Mouse (Mus musculus) embryonic facial prominence, embryonic 13.5 days (tissue): ENCODE measurements around the gene Ldlr. TPM values are rescaled to one million over a fixed set of nuclear protein-coding genes. Genes with fewer than 3 reads are reported as not detected.

ENCODE experiments used
- ATAC-seq: fragments of 200-750 bp; cut with Nextera tagmentation; 2 replicates; pipeline ENCODE4 v1.8.0; 2017; ENCODE audit warnings: low read depth; ENCODE audit not compliant: insufficient number of reproducible peaks, insufficient read depth, low FRiP score, low TSS enrichment
- H3K27ac ChIP-seq: fragments of 300-500 bp; sonication (generic); 2 replicates; pipeline ENCODE4 v1.5.1; 2015; ENCODE audit warnings: moderate library complexity, mild to moderate bottlenecking, inconsistent platforms
- H3K27me3 ChIP-seq: fragments of 300-500 bp; sonication (generic); 2 replicates; pipeline ENCODE4 v1.6.1; 2015; ENCODE audit warnings: mild to moderate bottlenecking, inconsistent platforms
- H3K36me3 ChIP-seq: fragments of 300-500 bp; sonication (generic); 2 replicates; pipeline ENCODE4 v1.6.1; 2015; ENCODE audit warnings: mild to moderate bottlenecking, inconsistent platforms
- H3K4me1 ChIP-seq: fragments of 300-500 bp; sonication (generic); 2 replicates; pipeline ENCODE4 v1.6.1; 2015; ENCODE audit warnings: inconsistent platforms
- H3K4me2 ChIP-seq: fragments of 300-500 bp; sonication (generic); 2 replicates; pipeline ENCODE4 v1.6.1; 2015; ENCODE audit warnings: moderate library complexity, mild to moderate bottlenecking, inconsistent platforms
- H3K4me3 ChIP-seq: fragments of 300-500 bp; sonication (generic); 2 replicates; pipeline ENCODE4 v1.5.1; 2015; ENCODE audit warnings: mild to moderate bottlenecking, inconsistent platforms
- H3K9ac ChIP-seq: fragments of 300-500 bp; sonication (generic); 2 replicates; pipeline ENCODE4 v1.6.1; 2015; ENCODE audit warnings: mild to moderate bottlenecking, inconsistent platforms
- H3K9me3 ChIP-seq: fragments of 300-500 bp; sonication (generic); 2 replicates; pipeline ENCODE4 v1.6.1; 2016; ENCODE audit warnings: inconsistent platforms
- WGBS: fragments of 180-500 bp; shearing (Covaris S2); methylation state at CpG from one replicate; pipeline ENCODE4 v1.1.7; 2015; ENCODE audit warnings: mixed read lengths; 5-methylcytosine and 5-hydroxymethylcytosine counted together
- polyA plus RNA-seq: library from polyadenylated mRNA; unstranded; fragments of >200 nt; fragmentation: Nextera tagmentation; extraction: Ambion mirVana; gene quantifications from 2 replicates; pipeline ENCODE4 v1.2.1, GENCODE M21; 2015

The Ldlr gene
- polyA plus RNA-seq, 1 experiment from 2014 or later, result 37.3 TPM

DNA sequence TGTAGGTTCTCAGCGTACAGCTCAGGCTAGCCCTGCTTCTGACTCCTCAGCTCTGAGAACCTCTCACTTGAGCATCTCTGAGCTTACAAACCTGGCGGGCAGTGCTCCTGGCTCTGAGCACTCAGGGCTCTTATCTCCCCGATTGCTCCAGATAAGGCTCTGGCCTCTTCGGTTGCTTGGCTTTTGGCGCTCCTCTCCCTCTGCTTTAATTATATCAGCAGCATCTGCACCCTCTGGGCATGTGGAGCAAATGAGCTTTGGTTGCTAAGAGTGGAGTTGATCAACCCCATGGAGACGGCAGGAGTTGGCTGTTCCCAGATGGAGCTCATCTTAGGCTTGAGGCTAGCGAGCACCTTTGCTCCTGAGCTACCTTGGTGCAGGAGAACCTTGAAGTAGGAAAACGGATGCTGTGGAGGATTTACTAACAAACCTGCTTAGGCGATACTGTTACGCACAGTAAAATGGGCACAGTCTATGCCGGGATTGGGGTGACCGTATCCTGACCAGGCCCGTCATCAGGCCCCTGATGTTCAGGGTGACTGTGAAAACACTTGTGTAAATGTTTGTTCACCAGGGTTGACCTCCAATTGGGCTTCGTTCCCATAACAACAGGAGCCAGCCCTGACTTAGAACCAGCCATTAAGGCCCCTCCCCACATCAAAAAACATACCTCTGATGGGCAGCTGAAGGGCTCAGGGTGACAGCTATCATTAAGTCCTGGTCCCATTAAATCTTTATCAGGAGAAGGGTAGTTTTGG is 3.1 kb downstream of the Ldlr start:
- no peaks in the 10 kb centered on the region for H3K27me3 ChIP-seq
- peaks cover 47% of the 10 kb centered on the region for H3K36me3 ChIP-seq
- 0 out of 2 replicates have a peak overlapping the region, but pooled peaks have one; percentile 3 for H3K27ac ChIP-seq
- H3K4me2 ChIP-seq, result peak overlapping the region; percentile 81
- WGBS, result 78% methylated on average over 14 of the region's 14 CpGs
- no peak overlapping the region for H3K4me3 ChIP-seq
- no peak for ATAC-seq
- peaks cover 36% of the 10 kb centered on the region for H3K4me1 ChIP-seq
- peak overlapping the region; percentile 57; the same call in 1 of the 2 replicates for H3K9ac ChIP-seq
- no peaks in the 10 kb centered on the region for H3K9me3 ChIP-seq

- ATAC-seq, result no peak
- no peak overlapping the region for H3K4me3 ChIP-seq
- H3K9me3 ChIP-seq, result no peaks in the 10 kb centered on the region
- H3K4me1 ChIP-seq, result peaks cover 36% of the 10 kb centered on the region
- 83% methylated on average over 10 of the region's 10 CpGs for WGBS
- no peak overlapping the region for H3K27ac ChIP-seq
- no peaks in the 10 kb centered on the region for H3K27me3 ChIP-seq
- H3K9ac ChIP-seq, result no peak overlapping the region
- H3K4me2 ChIP-seq, result no peak overlapping the region
- peaks cover 66% of the 10 kb centered on the region for H3K36me3 ChIP-seq
Observed at GRCm38 (mm10) chr9:21728261-21728832, 5.1 kb downstream of the Ldlr start.

- peaks cover 36% of the 10 kb centered on the region for H3K4me1 ChIP-seq
- no peaks in the 10 kb centered on the region for H3K27me3 ChIP-seq
- H3K27ac ChIP-seq, result no peak overlapping the region
- no peak for ATAC-seq
- H3K36me3 ChIP-seq, result peaks cover 76% of the 10 kb centered on the region
- WGBS, result 83% methylated on average over 7 of the region's 7 CpGs
- no peaks in the 10 kb centered on the region for H3K9me3 ChIP-seq
- H3K4me3 ChIP-seq, result no peak overlapping the region
- H3K9ac ChIP-seq, result no peak overlapping the region
- no peak overlapping the region for H3K4me2 ChIP-seq
Observed at GRCm38 (mm10) chr9:21729264-21729663, 6.0 kb downstream of the Ldlr start.

DNA sequence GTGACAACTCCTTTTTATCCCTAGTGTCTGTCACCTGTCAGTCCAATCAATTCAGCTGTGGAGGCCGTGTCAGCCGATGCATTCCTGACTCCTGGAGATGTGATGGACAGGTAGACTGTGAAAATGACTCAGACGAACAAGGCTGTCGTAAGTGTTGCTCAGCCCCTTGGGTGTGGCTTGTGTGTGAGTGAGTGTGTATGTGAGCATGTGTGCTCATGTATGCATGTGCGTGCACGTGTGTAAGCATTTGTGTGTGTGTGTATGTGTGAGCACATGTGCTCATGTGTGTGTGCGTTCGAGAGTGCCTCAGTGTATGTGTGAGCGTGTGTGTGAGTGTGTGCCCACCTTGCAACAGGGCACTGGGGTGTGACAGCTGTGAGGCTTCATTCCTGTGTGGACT is 9.0 kb downstream of the Ldlr start:
- Histone ChIP-seq H3K4me3 (no peak overlapping the region), H3K4me1 (peaks cover 14% of the 10 kb centered on the region), H3K9me3 (no peaks in the 10 kb centered on the region), H3K36me3 (peaks cover 87% of the 10 kb centered on the region), H3K27me3 (no peaks in the 10 kb centered on the region), H3K9ac (no peak overlapping the region), H3K27ac (no peak overlapping the region), H3K4me2 (no peak overlapping the region)
- ATAC-seq, result no peak
- WGBS, result 97% methylated on average over 9 of the region's 9 CpGs

- Histone ChIP-seq H3K4me2 (no peak overlapping the region), H3K9ac (no peak overlapping the region), H3K36me3 (peaks cover 89% of the 10 kb centered on the region), H3K9me3 (no peaks in the 10 kb centered on the region), H3K4me1 (peaks cover 9% of the 10 kb centered on the region), H3K27me3 (no peaks in the 10 kb centered on the region), H3K4me3 (no peak overlapping the region), H3K27ac (no peak overlapping the region)
- WGBS, result 96% methylated on average over 17 of the region's 17 CpGs
- ATAC-seq, result no peak
Observed at GRCm38 (mm10) chr9:21733446-21733845, 10.2 kb downstream of the Ldlr start.

GRCm38 (mm10) chr9:21733989-21734388 is 10.7 kb downstream of the Ldlr start:
- Histone ChIP-seq H3K4me3 (no peak overlapping the region), H3K9me3 (no peaks in the 10 kb centered on the region), H3K36me3 (peaks cover 91% of the 10 kb centered on the region), H3K27ac (no peak overlapping the region), H3K4me2 (no peak overlapping the region), H3K4me1 (peaks cover 6% of the 10 kb centered on the region), H3K27me3 (no peaks in the 10 kb centered on the region), H3K9ac (no peak overlapping the region)
- 94% methylated on average over 7 of the region's 7 CpGs for WGBS
- no peak for ATAC-seq

- peaks cover 95% of the 10 kb centered on the region for H3K36me3 ChIP-seq
- no peaks in the 10 kb centered on the region for H3K9me3 ChIP-seq
- H3K27ac ChIP-seq, result no peak overlapping the region
- no peak for ATAC-seq
- 93% methylated on average over 14 of the region's 14 CpGs for WGBS
- H3K4me3 ChIP-seq, result no peak overlapping the region
- no peaks in the 10 kb centered on the region for H3K4me1 ChIP-seq
- H3K27me3 ChIP-seq, result no peaks in the 10 kb centered on the region
- no peak overlapping the region for H3K4me2 ChIP-seq
- H3K9ac ChIP-seq, result no peak overlapping the region
Observed at GRCm38 (mm10) chr9:21735126-21735525, 11.8 kb downstream of the Ldlr start.

DNA sequence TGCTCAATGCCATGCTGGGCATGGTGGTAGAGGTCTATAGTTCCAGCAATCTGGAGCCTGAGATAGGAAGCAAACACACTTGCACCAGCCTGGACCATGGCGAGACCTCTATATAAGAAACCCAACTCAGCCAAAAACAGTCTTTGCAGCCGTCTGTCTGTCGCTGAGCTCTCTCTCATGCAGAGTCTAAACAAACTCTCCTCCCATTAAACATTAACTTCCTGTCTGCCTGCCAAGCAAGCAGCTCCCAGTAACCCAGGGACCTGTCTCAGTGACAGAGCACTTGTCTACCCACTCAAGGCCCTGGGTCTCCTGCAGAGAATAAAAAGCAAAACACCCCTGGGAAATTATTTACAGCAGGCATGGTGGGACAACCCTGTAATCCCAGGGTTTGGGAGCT is 13.3 kb downstream of the Ldlr start:
- Histone ChIP-seq H3K9ac (no peak overlapping the region), H3K9me3 (no peaks in the 10 kb centered on the region), H3K27ac (no peak overlapping the region), H3K27me3 (no peaks in the 10 kb centered on the region), H3K4me1 (no peaks in the 10 kb centered on the region), H3K36me3 (peaks cover 97% of the 10 kb centered on the region), H3K4me2 (no peak overlapping the region), H3K4me3 (no peak overlapping the region)
- no peak for ATAC-seq
- 94% methylated on average over 3 of the region's 3 CpGs for WGBS

DNA sequence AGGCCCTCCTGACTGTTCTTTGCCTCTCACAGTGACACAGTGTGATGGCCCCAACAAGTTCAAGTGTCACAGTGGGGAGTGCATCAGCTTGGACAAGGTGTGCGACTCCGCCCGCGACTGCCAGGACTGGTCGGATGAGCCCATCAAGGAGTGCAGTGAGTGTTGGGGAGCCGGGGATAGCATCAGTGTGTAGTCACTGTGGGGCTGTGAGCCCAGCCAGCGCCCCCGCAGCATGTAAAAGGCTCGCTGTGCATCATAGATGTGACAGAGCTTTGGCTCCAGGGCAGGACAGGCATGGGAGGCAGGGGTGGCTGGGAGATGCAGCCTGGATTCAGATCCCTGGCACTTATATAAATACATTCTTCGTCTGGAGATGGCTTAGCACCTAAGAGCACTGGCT is 13.9 kb downstream of the Ldlr start:
- H3K27me3 ChIP-seq, result no peaks in the 10 kb centered on the region
- H3K9ac ChIP-seq, result no peak overlapping the region
- no peak overlapping the region for H3K27ac ChIP-seq
- ATAC-seq, result no peak
- H3K9me3 ChIP-seq, result no peaks in the 10 kb centered on the region
- H3K4me2 ChIP-seq, result no peak overlapping the region
- H3K4me3 ChIP-seq, result no peak overlapping the region
- H3K4me1 ChIP-seq, result no peaks in the 10 kb centered on the region
- peaks cover 97% of the 10 kb centered on the region for H3K36me3 ChIP-seq
- 91% methylated on average over 10 of the region's 10 CpGs for WGBS

DNA sequence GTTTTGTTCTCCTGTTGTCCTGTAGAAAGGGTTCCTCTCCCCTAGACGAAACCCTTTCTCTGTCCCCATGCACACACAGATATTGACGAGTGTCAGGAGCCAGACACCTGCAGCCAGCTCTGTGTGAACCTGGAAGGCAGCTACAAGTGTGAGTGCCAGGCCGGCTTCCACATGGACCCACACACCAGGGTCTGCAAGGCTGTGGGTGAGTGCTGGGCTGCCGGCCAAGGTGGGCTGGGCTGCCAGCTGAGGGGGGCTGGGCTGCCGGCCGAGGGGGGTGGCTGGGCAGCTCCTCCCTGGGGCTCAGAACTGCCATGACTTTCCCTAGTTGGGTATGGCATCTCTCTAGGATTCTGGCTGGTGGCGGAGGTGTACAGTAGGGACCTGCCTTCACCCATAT is 15.5 kb downstream of the Ldlr start:
- Histone ChIP-seq H3K4me2 (no peak overlapping the region), H3K4me3 (no peak overlapping the region), H3K36me3 (peaks cover 93% of the 10 kb centered on the region), H3K4me1 (no peaks in the 10 kb centered on the region), H3K27ac (no peak overlapping the region), H3K9ac (no peak overlapping the region), H3K27me3 (no peaks in the 10 kb centered on the region), H3K9me3 (no peaks in the 10 kb centered on the region)
- ATAC-seq, result no peak
- WGBS, result 89% methylated on average over 7 of the region's 7 CpGs

- no peak overlapping the region for H3K27ac ChIP-seq
- no peak for ATAC-seq
- H3K4me2 ChIP-seq, result no peak overlapping the region
- H3K27me3 ChIP-seq, result no peaks in the 10 kb centered on the region
- no peaks in the 10 kb centered on the region for H3K4me1 ChIP-seq
- no peaks in the 10 kb centered on the region for H3K9me3 ChIP-seq
- H3K36me3 ChIP-seq, result peaks cover 93% of the 10 kb centered on the region
- no peak overlapping the region for H3K9ac ChIP-seq
- H3K4me3 ChIP-seq, result no peak overlapping the region
- WGBS, result 95% methylated on average over 14 of the region's 14 CpGs
Observed at GRCm38 (mm10) chr9:21740427-21740826, 17.1 kb downstream of the Ldlr start.

DNA sequence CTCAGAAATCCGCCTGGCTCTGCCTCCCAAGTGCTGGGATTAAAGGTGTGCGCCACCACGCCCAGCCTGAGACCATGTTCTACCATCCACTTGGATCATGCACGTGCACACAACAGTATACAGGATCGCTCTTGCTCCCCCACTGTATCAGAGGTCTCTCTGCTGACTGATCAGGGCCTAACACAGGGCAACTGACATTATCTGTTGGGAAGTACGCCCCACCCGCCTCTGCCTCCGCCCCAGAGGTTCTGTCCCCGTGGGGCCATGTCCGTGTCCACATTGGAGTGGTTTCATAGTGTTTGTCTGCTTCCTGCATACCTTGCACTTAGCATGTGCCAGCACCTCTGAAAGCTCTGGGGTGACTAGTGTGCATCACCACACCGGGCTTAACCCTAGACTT is 18.2 kb downstream of the Ldlr start:
- H3K27me3 ChIP-seq, result no peaks in the 10 kb centered on the region
- no peak for ATAC-seq
- H3K9me3 ChIP-seq, result no peaks in the 10 kb centered on the region
- H3K36me3 ChIP-seq, result peaks cover 93% of the 10 kb centered on the region
- H3K4me2 ChIP-seq, result no peak overlapping the region
- no peaks in the 10 kb centered on the region for H3K4me1 ChIP-seq
- no peak overlapping the region for H3K27ac ChIP-seq
- H3K9ac ChIP-seq, result no peak overlapping the region
- whole genome bisulfite sequencing, result 96% methylated on average over 11 of the region's 11 CpGs
- H3K4me3 ChIP-seq, result no peak overlapping the region
